Mouse (Mus musculus) liver, embryonic 14.5 days (tissue): ENCODE results near the gene Pik3cd. TPM values are rescaled to one million over a fixed set of nuclear protein-coding genes. Genes with fewer than 3 reads are reported as not detected.
A peak's percentile ranks its signal among the peaks of the same experiment; 100 is the strongest.

Source experiments
- ATAC-seq: fragments of 200-750 bp; cut with Nextera tagmentation; 2 replicates; pipeline ENCODE4 v1.8.0; 2017; ENCODE audit warnings: moderate number of reproducible peaks, mild to moderate bottlenecking, moderate library complexity; ENCODE audit not compliant: insufficient read depth
- DNase-seq, 3 experiments: peaks; one replicate each; pipeline ENCODE4 v3.0.0-alpha.2; 2012 to 2013; ENCODE audit warnings: low read depth in 3 of 3, low spot score in 3 of 3
- H3K27ac ChIP-seq: fragments of 300-500 bp; sonication (generic); 2 replicates; pipeline ENCODE4 v1.5.1; 2014; ENCODE audit warnings: moderate library complexity, mild to moderate bottlenecking, control low read depth, inconsistent platforms
- H3K27me3 ChIP-seq: fragments of 300-500 bp; sonication (generic); 2 replicates; pipeline ENCODE4 v1.6.1; 2014; ENCODE audit warnings: mild to moderate bottlenecking, low read length, moderate library complexity; ENCODE audit not compliant: control insufficient read depth, insufficient read depth
- H3K36me3 ChIP-seq: fragments of 300-500 bp; sonication (generic); replicated peaks from 2 replicates; pipeline ENCODE4 v1.6.1; 2014; ENCODE audit warnings: low read depth; ENCODE audit not compliant: control insufficient read depth, insufficient read depth
- H3K4me1 ChIP-seq, 2 experiments: fragments of 200-500 bp in 1 of 2; fragments of 300-500 bp in 1 of 2; sonication (generic) in 1 of 2; replicated peaks; 2 replicates each; pipeline ENCODE4 v1.6.1; 2012 to 2014; ENCODE audit warnings: antibody characterized with exemption in 1 of 2, inconsistent platforms in 1 of 2, low read length in 1 of 2; ENCODE audit not compliant: control insufficient read depth in 2 of 2, insufficient read depth in 2 of 2
- H3K4me2 ChIP-seq: fragments of 300-500 bp; sonication (generic); 2 replicates; pipeline ENCODE4 v1.6.1; 2014; ENCODE audit warnings: low read depth, mild to moderate bottlenecking, control low read depth, moderate library complexity
- H3K4me3 ChIP-seq, 2 experiments: fragments of 200-500 bp in 1 of 2; fragments of 300-500 bp in 1 of 2; sonication (generic) in 1 of 2; 2 replicates each; pipeline ENCODE4 v1.5.1; 2012 to 2014; ENCODE audit warnings: low read depth in 2 of 2, low read length in 2 of 2, mild to moderate bottlenecking in 2 of 2, control low read depth in 1 of 2, inconsistent platforms in 1 of 2, moderate library complexity in 1 of 2; ENCODE audit not compliant: insufficient read depth in 1 of 2
- H3K9ac ChIP-seq: fragments of 300-500 bp; sonication (generic); replicated peaks from 2 replicates; pipeline ENCODE4 v1.6.1; 2014; ENCODE audit warnings: mild to moderate bottlenecking, control low read depth, moderate library complexity
- H3K9me3 ChIP-seq: fragments of 300-500 bp; sonication (generic); 2 replicates; pipeline ENCODE4 v1.6.1; 2016; ENCODE audit warnings: low read length, mixed read lengths; ENCODE audit not compliant: control insufficient read depth
- CTCF ChIP-seq: IDR thresholded peaks from 2 replicates; pipeline ENCODE4 v1.5.1; 2016; ENCODE audit warnings: antibody characterized with exemption, low read depth, control low read depth
- EP300 ChIP-seq: IDR thresholded peaks from 2 replicates; pipeline ENCODE4 v1.6.1; 2016; ENCODE audit warnings: antibody characterized with exemption, low read depth
- whole genome bisulfite sequencing: fragments of 180-500 bp; shearing (Covaris S2); extraction: QIAGEN DNeasy Blood & Tissue Kit; methylation state at CpG from one replicate; pipeline ENCODE4 v1.1.7; 2014; ENCODE audit not compliant: insufficient replicate concordance; 5-methylcytosine and 5-hydroxymethylcytosine counted together
- polyA plus RNA-seq, 2 experiments: library from polyadenylated mRNA; depleted of rRNA in 1 of 2; stranded (reverse) in 1 of 2; unstranded in 1 of 2; fragments of >200 nt; fragmentation: Nextera tagmentation in 1 of 2; extraction: Ambion mirVana in 1 of 2; gene quantifications; 2 replicates each; pipeline versions ENCODE4 v1.2.1 to v1.2.3; 2012 to 2014

Gene Pik3cd
- polyA plus RNA-seq, 2 experiments = 3.9 to 4.3 TPM

- no peak for ATAC-seq
Observed at GRCm38 (mm10) chr4:149705941-149706340, 3.6 kb upstream of the Pik3cd start.

DNA sequence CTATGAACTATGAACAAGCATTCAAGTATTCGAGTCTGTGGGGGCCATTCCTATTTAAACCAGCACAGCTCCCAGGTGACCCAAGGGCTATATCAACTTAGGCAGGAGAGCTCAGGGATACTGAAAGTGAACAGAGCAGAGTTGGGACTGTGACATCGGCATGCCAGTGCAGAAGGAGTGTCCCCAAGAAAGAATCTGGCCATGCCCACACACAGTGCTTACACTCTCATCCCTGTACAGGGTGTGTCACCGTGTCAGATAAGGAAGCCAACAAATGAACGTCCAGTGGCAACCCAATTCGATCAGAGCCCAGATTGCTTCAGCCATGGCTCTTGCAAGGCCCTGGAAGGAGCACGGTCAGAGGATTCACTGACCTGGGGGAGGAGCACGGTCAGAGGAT, 2.9 kb upstream of the Pik3cd start:
- no peak overlapping the region for H3K4me2 ChIP-seq
- 31% methylated on average over 7 of the region's 7 CpGs for WGBS
- no peak for ATAC-seq
- no peak for DNase-seq
- no peak for TF ChIP-seq EP300
- no peak for TF ChIP-seq CTCF
- H3K4me3 ChIP-seq = no peak overlapping the region
- peaks cover 0 to 7% of the 10 kb centered on the region in 2 experiments; a peak in 2 of 4 replicates for H3K4me1 ChIP-seq
- H3K9me3 ChIP-seq = no peaks in the 10 kb centered on the region
- H3K9ac ChIP-seq = no peak overlapping the region
- no peaks in the 10 kb centered on the region for H3K27me3 ChIP-seq
- no peaks in the 10 kb centered on the region for H3K36me3 ChIP-seq
- no peak overlapping the region for H3K27ac ChIP-seq

More at GRCm38 (mm10) chr4:149705941-149706340, 3.6 kb upstream of the Pik3cd start:
- Histone ChIP-seq H3K36me3 (no peaks in the 10 kb centered on the region), H3K9me3 (no peaks in the 10 kb centered on the region), H3K4me2 (no peak overlapping the region), H3K4me1 (peaks cover 0 to 7% of the 10 kb centered on the region in 2 experiments; a peak in 2 of 4 replicates), H3K27me3 (no peaks in the 10 kb centered on the region), H3K9ac (no peak overlapping the region), H3K27ac (no peak overlapping the region), H3K4me3 (no peak overlapping the region)
- DNase-seq = no peak
- WGBS = 69% methylated on average over 8 of the region's 8 CpGs
- no peak for TF ChIP-seq CTCF
- TF ChIP-seq EP300 = no peak

DNA sequence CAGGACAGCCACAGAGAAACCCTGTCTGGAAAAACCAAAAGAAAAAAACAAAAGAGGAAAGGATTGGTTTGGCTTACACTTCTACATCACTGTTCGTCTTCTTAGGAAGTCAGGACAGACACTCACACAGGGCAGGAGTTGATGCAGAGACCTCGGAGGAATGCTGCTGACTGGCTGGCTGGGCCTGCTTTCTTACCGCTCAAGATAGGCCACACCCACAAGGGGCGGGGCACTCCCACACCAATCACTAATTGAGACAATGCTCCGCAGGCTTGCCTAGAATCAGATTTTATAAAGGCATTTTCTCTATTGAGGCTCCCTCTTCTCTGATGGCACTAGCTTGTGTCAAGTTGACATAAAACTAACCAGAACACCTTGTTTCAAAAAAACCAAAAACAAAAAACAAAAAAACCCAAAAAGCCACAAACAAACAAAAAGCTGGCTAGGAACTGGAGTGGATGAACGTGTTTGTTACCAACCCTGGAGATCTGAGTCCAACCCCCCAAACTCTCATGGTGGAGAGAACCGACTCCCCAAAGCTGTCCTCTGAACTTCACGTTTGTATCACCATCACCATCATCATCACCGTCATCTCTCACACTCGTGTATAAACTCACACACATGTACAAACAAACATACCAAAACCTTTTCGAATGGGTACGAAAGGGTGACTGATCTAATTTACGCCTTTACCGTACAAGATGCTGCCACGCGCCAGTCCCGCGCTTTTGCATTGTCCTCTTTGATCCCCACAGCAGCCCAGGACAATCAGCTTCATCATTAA, 753 bp downstream of the Pik3cd start:
- DNase-seq (no peak), ATAC-seq (no peak)
- H3K9me3 ChIP-seq = no peaks in the 10 kb centered on the region
- 47% methylated on average over 18 of the region's 18 CpGs for WGBS
- H3K36me3 ChIP-seq = no peaks in the 10 kb centered on the region
- H3K27me3 ChIP-seq = no peaks in the 10 kb centered on the region
- H3K4me1 ChIP-seq = peaks cover 8 to 14% of the 10 kb centered on the region in 2 experiments; a peak in 3 of 4 replicates
- H3K27ac ChIP-seq = no peak overlapping the region
- H3K4me2 ChIP-seq = peak overlapping the region; percentile 20
- H3K9ac ChIP-seq = no peak overlapping the region
- no peak overlapping the region for H3K4me3 ChIP-seq
- TF ChIP-seq EP300 = no peak
- no peak for TF ChIP-seq CTCF

GRCm38 (mm10) chr4:149699953-149700352, 2.4 kb downstream of the Pik3cd start:
- Histone ChIP-seq H3K27me3 (no peaks in the 10 kb centered on the region), H3K36me3 (no peaks in the 10 kb centered on the region), H3K27ac (no peak overlapping the region), H3K4me3 (no peak overlapping the region), H3K4me1 (peaks cover 8 to 12% of the 10 kb centered on the region in 2 experiments), H3K9me3 (no peaks in the 10 kb centered on the region), H3K4me2 (no peak overlapping the region), H3K9ac (no peak overlapping the region)
- no peak for TF ChIP-seq EP300
- WGBS = 71% methylated on average over 4 of the region's 4 CpGs
- no peak for ATAC-seq
- DNase-seq = no peak

GRCm38 (mm10) chr4:149698197-149698821, 4.1 kb downstream of the Pik3cd start:
- under 1% methylated on average over 35 of the region's 35 CpGs for WGBS
- peak in 1 of 3 experiments; percentile 38 for DNase-seq
- TF ChIP-seq CTCF = peak; percentile 87
- TF ChIP-seq EP300 = no peak

More at GRCm38 (mm10) chr4:149698197-149698821, 4.1 kb downstream of the Pik3cd start:
- Histone ChIP-seq H3K27ac (no peak overlapping the region), H3K4me1 (peaks cover 8 to 12% of the 10 kb centered on the region in 2 experiments), H3K9ac (peak overlapping the region; percentile 67), H3K36me3 (no peaks in the 10 kb centered on the region), H3K9me3 (no peaks in the 10 kb centered on the region), H3K27me3 (no peaks in the 10 kb centered on the region), H3K4me2 (peak overlapping the region; percentile 70), H3K4me3 (peak overlapping the region; percentile 60 to 67)
- peak; percentile 75 for ATAC-seq
